Mouse (Mus musculus) myocyte (in vitro differentiated cells): ENCODE measurements at regions not wholly inside any gene's neighbourhood (a gene's known extent, or its start where the extent isn't known, plus 50 kb on each side); places are given as distances from the start of the nearest gene placed in this dataset.

Source experiments
- H3K27me3 ChIP-seq: one replicate; pipeline ENCODE4 v1.6.1; 2011; ENCODE audit not compliant: control insufficient read depth, insufficient read depth, insufficient read length
- H3K36me3 ChIP-seq: one replicate; pipeline ENCODE4 v1.6.1; 2011; ENCODE audit not compliant: control insufficient read depth, insufficient read depth
- H3K4me2 ChIP-seq: one replicate; pipeline ENCODE4 v1.6.1; 2011; ENCODE audit warnings: low read depth, control low read depth
- H3K4me3 ChIP-seq: one replicate; pipeline ENCODE4 v1.5.1; 2011; ENCODE audit warnings: mild to moderate bottlenecking, control low read depth, moderate library complexity
- H3K79me2 ChIP-seq: one replicate; pipeline ENCODE4 v1.6.1; 2011; ENCODE audit not compliant: control insufficient read depth, insufficient read depth
- H3ac ChIP-seq: one replicate; pipeline ENCODE4 v1.6.1; 2011; ENCODE audit not compliant: control insufficient read depth, insufficient read length
- CEBPB ChIP-seq: IDR thresholded peaks from 2 replicates; pipeline ENCODE4 v1.6.1; 2011; ENCODE audit warnings: mild to moderate bottlenecking, moderate library complexity; ENCODE audit not compliant: poor library complexity, insufficient read depth, severe bottlenecking
- E2F4 ChIP-seq: IDR thresholded peaks from one replicate; pipeline ENCODE4 v1.6.1; 2011; ENCODE audit warnings: mild to moderate bottlenecking, control low read depth, moderate library complexity; ENCODE audit not compliant: insufficient read depth
- MAX ChIP-seq: IDR thresholded peaks from one replicate; pipeline ENCODE4 v1.6.1; 2011; ENCODE audit warnings: low read depth, mild to moderate bottlenecking, control low read depth
- MYOD1 ChIP-seq, 3 experiments: IDR thresholded peaks; one replicate each; pipeline ENCODE4 v1.6.1; 2011; ENCODE audit warnings: control low read depth in 2 of 3, low read depth in 2 of 3, mild to moderate bottlenecking in 2 of 3, moderate library complexity in 1 of 3; ENCODE audit not compliant: insufficient read length in 2 of 3, control insufficient read depth in 1 of 3
- MYOG ChIP-seq, 3 experiments: IDR thresholded peaks; one replicate each; pipeline ENCODE4 v1.6.1; 2011; ENCODE audit warnings: control low read depth in 2 of 3, low read depth in 2 of 3, mild to moderate bottlenecking in 2 of 3; ENCODE audit not compliant: insufficient read length in 2 of 3, control insufficient read depth in 1 of 3, insufficient read depth in 1 of 3
- POLR2A ChIP-seq: IDR thresholded peaks from one replicate; pipeline ENCODE4 v1.6.1; 2011; ENCODE audit warnings: low read depth, mild to moderate bottlenecking, control low read depth, moderate library complexity; ENCODE audit not compliant: insufficient read length
- POLR2AphosphoS2 ChIP-seq: IDR thresholded peaks from one replicate; pipeline ENCODE4 v1.6.1; 2011; ENCODE audit warnings: low read depth, control low read depth; ENCODE audit not compliant: insufficient read length
- REST ChIP-seq: IDR thresholded peaks from one replicate; pipeline ENCODE4 v1.6.1; 2011; ENCODE audit warnings: mild to moderate bottlenecking, control low read depth, moderate library complexity; ENCODE audit not compliant: insufficient read depth, insufficient read length
- SRF ChIP-seq: IDR thresholded peaks from one replicate; pipeline ENCODE4 v1.6.1; 2011; ENCODE audit warnings: low read depth; ENCODE audit not compliant: control insufficient read depth, insufficient read length
- TCF12 ChIP-seq: IDR thresholded peaks from one replicate; pipeline ENCODE4 v1.6.1; 2011; ENCODE audit warnings: mild to moderate bottlenecking, control low read depth; ENCODE audit not compliant: poor library complexity, insufficient read depth, severe bottlenecking
- TCF3 ChIP-seq: IDR thresholded peaks from one replicate; pipeline ENCODE4 v1.6.1; 2011; ENCODE audit warnings: low read depth, control low read depth; ENCODE audit not compliant: insufficient read length
- USF1 ChIP-seq: IDR thresholded peaks from one replicate; pipeline ENCODE4 v1.6.1; 2011; ENCODE audit warnings: low read depth, mild to moderate bottlenecking, control low read depth, moderate library complexity

GRCm38 (mm10) chr2:167865525-167865924 is 66.3 kb upstream of the Ptpn1 start:
- Histone ChIP-seq H3ac (no peak overlapping the region), H3K4me3 (no peak overlapping the region), H3K4me2 (no peak overlapping the region), H3K36me3 (no peaks in the 10 kb centered on the region), H3K27me3 (no peaks in the 10 kb centered on the region), H3K79me2 (no peaks in the 10 kb centered on the region)
- TF ChIP-seq POLR2AphosphoS2 (no peak), E2F4 (no peak), CEBPB (no peak), REST (no peak), USF1 (no peak), SRF (no peak), MYOD1 (IDR thresholded peaks at IDR 0.05; ENCODE audit: control insufficient read depth in 1 of 3, insufficient read length in 2 of 3, low read depth in 2 of 3) (no peak), TCF3 (no peak), MAX (no peak), TCF12 (no peak), POLR2A (no peak), MYOG (IDR thresholded peaks at IDR 0.05; ENCODE audit: control insufficient read depth in 1 of 3, insufficient read depth in 1 of 3, insufficient read length in 2 of 3, low read depth in 2 of 3) (no peak)

GRCm38 (mm10) chr2:167864672-167865071 is 67.2 kb upstream of the Ptpn1 start:
- Histone ChIP-seq H3K4me3 (no peak overlapping the region), H3K36me3 (no peaks in the 10 kb centered on the region), H3K27me3 (no peaks in the 10 kb centered on the region), H3K79me2 (no peaks in the 10 kb centered on the region), H3ac (no peak overlapping the region), H3K4me2 (no peak overlapping the region)
- TF ChIP-seq REST (no peak), SRF (no peak), POLR2AphosphoS2 (no peak), TCF3 (no peak), TCF12 (no peak), MYOD1 (IDR thresholded peaks at IDR 0.05; ENCODE audit: control insufficient read depth in 1 of 3, insufficient read length in 2 of 3, low read depth in 2 of 3) (no peak), E2F4 (no peak), USF1 (no peak), MAX (no peak), MYOG (IDR thresholded peaks at IDR 0.05; ENCODE audit: control insufficient read depth in 1 of 3, insufficient read depth in 1 of 3, insufficient read length in 2 of 3, low read depth in 2 of 3) (no peak), CEBPB (no peak), POLR2A (no peak)

GRCm38 (mm10) chr2:167864228-167864627 is 67.6 kb upstream of the Ptpn1 start:
- no peaks in the 10 kb centered on the region for H3K27me3 ChIP-seq
- no peaks in the 10 kb centered on the region for H3K36me3 ChIP-seq
- no peak overlapping the region for H3K4me2 ChIP-seq
- TF ChIP-seq USF1 = no peak
- H3ac ChIP-seq = no peak overlapping the region
- no peak overlapping the region for H3K4me3 ChIP-seq
- no peaks in the 10 kb centered on the region for H3K79me2 ChIP-seq

- Histone ChIP-seq H3ac (no peak overlapping the region), H3K36me3 (no peaks in the 10 kb centered on the region), H3K4me3 (no peak overlapping the region), H3K79me2 (no peaks in the 10 kb centered on the region), H3K4me2 (no peak overlapping the region), H3K27me3 (no peaks in the 10 kb centered on the region)
- no peak for TF ChIP-seq MYOG (IDR thresholded peaks at IDR 0.05; ENCODE audit: control insufficient read depth in 1 of 3, insufficient read depth in 1 of 3, insufficient read length in 2 of 3, low read depth in 2 of 3)
- TF ChIP-seq USF1 = no peak
- no peak for TF ChIP-seq TCF12
- no peak for TF ChIP-seq MAX
- TF ChIP-seq E2F4 = no peak
- TF ChIP-seq TCF3 = no peak
- no peak for TF ChIP-seq POLR2A
- TF ChIP-seq REST = no peak
- no peak for TF ChIP-seq POLR2AphosphoS2
- TF ChIP-seq CEBPB = no peak
- no peak for TF ChIP-seq MYOD1 (IDR thresholded peaks at IDR 0.05; ENCODE audit: control insufficient read depth in 1 of 3, insufficient read length in 2 of 3, low read depth in 2 of 3)
- TF ChIP-seq SRF = no peak
Observed at GRCm38 (mm10) chr2:167863616-167864015, 68.2 kb upstream of the Ptpn1 start.

- H3K79me2 ChIP-seq = no peaks in the 10 kb centered on the region
- TF ChIP-seq TCF12 (no peak), SRF (no peak), CEBPB (no peak), MAX (no peak), USF1 (no peak), POLR2A (no peak), E2F4 (no peak), MYOD1 (IDR thresholded peaks at IDR 0.05; ENCODE audit: control insufficient read depth in 1 of 3, insufficient read length in 2 of 3, low read depth in 2 of 3) (no peak), REST (no peak), TCF3 (no peak), POLR2AphosphoS2 (no peak), MYOG (IDR thresholded peaks at IDR 0.05; ENCODE audit: control insufficient read depth in 1 of 3, insufficient read depth in 1 of 3, insufficient read length in 2 of 3, low read depth in 2 of 3) (no peak)
- H3K4me3 ChIP-seq = no peak overlapping the region
Observed at GRCm38 (mm10) chr2:167861178-167861520, 70.7 kb upstream of the Ptpn1 start.

More at GRCm38 (mm10) chr2:167861178-167861520, 70.7 kb upstream of the Ptpn1 start:
- Histone ChIP-seq H3K27me3 (no peaks in the 10 kb centered on the region), H3ac (no peak overlapping the region), H3K4me2 (peak overlapping the region; percentile 44), H3K36me3 (no peaks in the 10 kb centered on the region)
